Mouse (Mus musculus) cortical plate, adult 2 months (tissue): ENCODE results near the gene Spa17.

Experiments
- CTCF ChIP-seq: fragments of 200-500 bp; IDR thresholded peaks from 2 replicates; pipeline ENCODE4 v1.5.1; 2011; ENCODE audit warnings: mild to moderate bottlenecking, control low read depth, low read length; ENCODE audit not compliant: insufficient read depth; ENCODE audit errors: extremely low read depth
- POLR2A ChIP-seq: fragments of 200-500 bp; IDR thresholded peaks from 2 replicates; pipeline ENCODE4 v1.6.1; 2011; ENCODE audit warnings: mild to moderate bottlenecking, low read length, control low read depth; ENCODE audit not compliant: insufficient read depth; ENCODE audit errors: extremely low read depth

DNA sequence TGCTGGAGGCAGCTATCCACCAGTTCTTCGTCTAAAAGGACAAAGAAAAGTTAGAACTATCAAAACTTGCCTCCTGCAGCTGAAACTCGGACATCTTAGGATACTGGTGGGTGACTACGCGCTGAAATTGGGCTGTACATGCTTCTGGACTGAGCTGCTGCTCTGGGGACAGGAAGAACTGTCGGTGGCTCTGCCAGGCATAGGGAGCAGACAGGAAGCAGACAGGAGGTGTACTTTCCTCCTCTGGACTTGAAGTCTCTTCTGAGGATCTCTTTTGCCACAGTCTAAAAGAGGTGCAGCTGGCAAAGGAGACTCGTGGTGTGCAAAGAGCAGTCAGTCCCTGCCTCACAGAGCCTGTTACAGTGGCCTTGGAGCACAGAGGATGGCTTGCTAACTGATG is 20.9 kb downstream of the Spa17 start:
- TF ChIP-seq POLR2A (no peak), CTCF (no peak)
